Mouse (Mus musculus) right cerebral cortex, postnatal 10 days (tissue): ENCODE results near the gene Gm11757.
"Not testable (repeated sequence)": the region's sequence is repeated elsewhere in the genome, so short reads cannot be mapped to it uniquely, and the experiment has no call there.

ENCODE experiments used
- DNase-seq, 2 experiments: peaks; one replicate each; pipeline ENCODE4 v3.0.0; 2021; ENCODE audit warnings: low spot score in 2 of 2

Gene Gm11757

GRCm38 (mm10) chr4:73891012-73891411, at the start of gene Gm11757:
Gm11757 (minus strand) TSS chr4:73891112.
- DNase-seq, result not testable (repeated sequence)

- DNase-seq, result not testable (repeated sequence)
These were observed 29.7 kb upstream of the Gm11757 start, which contains the start of gene Gm11756 for GRCm38 (mm10) chr4:73920660-73921059. Gm11756 (minus strand) TSS chr4:73920760.

- DNase-seq, result not testable (repeated sequence)
These were observed 14.9 kb upstream of the Gm11757 start, which contains the start of gene Gm13871 for GRCm38 (mm10) chr4:73905853-73906252. Gm13871 (minus strand) TSS chr4:73905953.

DNA sequence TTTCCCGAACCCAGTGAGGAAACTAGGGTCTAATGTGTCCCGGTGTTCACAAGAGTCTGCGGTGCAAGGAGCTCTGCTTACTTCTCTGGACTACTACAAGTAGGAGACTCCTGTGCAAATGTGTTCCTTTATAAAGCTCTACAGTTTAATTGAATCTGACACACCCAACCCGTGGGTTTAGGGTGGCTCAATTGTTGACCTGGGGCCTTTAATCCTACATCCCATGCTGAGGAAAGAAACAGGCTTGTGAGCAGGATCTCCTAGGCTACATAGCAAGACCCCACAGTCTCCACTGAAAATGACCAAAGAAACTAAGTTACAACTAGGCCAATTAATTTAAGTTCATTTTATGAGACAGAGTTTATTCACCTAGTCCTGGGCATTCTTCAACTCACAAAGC, 14.7 kb downstream of the Gm11757 start, which contains the start of gene Gm11758:
Gene Gm11758 (minus strand): TSS at position 101 of the 400 bp plus-strand sequence.
- DNase-seq, result not testable (repeated sequence)
